Mouse (Mus musculus) regulatory T cell (primary cell): Measurements from ENCODE around the gene Tmem159.

Experiments
- in situ Hi-C: fragments of 300-600 bp; cut with MboI, MseI; formaldehyde crosslinking; loops from one replicate; pipeline ENCODE4 v1.15.1; 2025; ENCODE audit warnings: high pct_unique_total_duplicates

Gene Tmem159

GRCm38 (mm10) chr7:120128951-120129350 is 26.8 kb downstream of the Tmem159 start:
- in situ Hi-C loops = loop anchor here (10.0 kb wide), 1 partner anchor 284 kb away; no protein-coding TSS in a partner anchor

GRCm38 (mm10) chr7:120142743-120143142 is 40.6 kb downstream of the Tmem159 start:
- in situ Hi-C loops = no loop called here

- in situ Hi-C loops = no loop called here
Measured at GRCm38 (mm10) chr7:120145191-120145590, 43.0 kb downstream of the Tmem159 start, which contains the start of gene Zp2. TSS of gene Zp2 (minus strand) at chr7:120145291.

- in situ Hi-C loops = no loop called here
Measured at GRCm38 (mm10) chr7:120150257-120150656, 48.1 kb downstream of the Tmem159 start.

GRCm38 (mm10) chr7:120150898-120151297 is 48.7 kb downstream of the Tmem159 start:
- in situ Hi-C loops = no loop called here

- in situ Hi-C loops = no loop called here
Measured at GRCm38 (mm10) chr7:120156841-120157409, 54.8 kb downstream of the Tmem159 start.

- in situ Hi-C loops = no loop called here
Measured at GRCm38 (mm10) chr7:120157575-120158061, 55.5 kb downstream of the Tmem159 start.

GRCm38 (mm10) chr7:120158121-120158613 is 56.0 kb downstream of the Tmem159 start:
- in situ Hi-C loops = no loop called here

- in situ Hi-C loops = no loop called here
Measured at GRCm38 (mm10) chr7:120163581-120164251, 61.6 kb downstream of the Tmem159 start.
